Mouse (Mus musculus): ENCODE measurements around the gene Tcl1b4. TPM values are rescaled to one million over a fixed set of nuclear protein-coding genes. Genes with fewer than 3 reads are reported as not detected.
"Not testable (repeated sequence)": the region's sequence is repeated elsewhere in the genome, so short reads cannot be mapped to it uniquely, and the experiment has no call there.

Tcl1b4 gene
- not detected for polyA plus RNA-seq (2012; fragmentation: generic; extraction: Trizol)

GRCm38 (mm10) chr12:105201657-105202056 lies at the start of gene Tcl1b4:
TSS of gene Tcl1b4 (plus strand) at chr12:105201957.
- not testable (repeated sequence) for H3ac ChIP-seq (ENCODE audit: control insufficient read depth, insufficient read length)

GRCm38 (mm10) chr12:105155286-105155685 lies 46.5 kb upstream of the Tcl1b4 start:
- H3K79me2 ChIP-seq (ENCODE audit: control insufficient read depth, insufficient read depth); H3K27me3 ChIP-seq (ENCODE audit: control insufficient read depth, insufficient read depth, insufficient read length): not testable (repeated sequence)

More at GRCm38 (mm10) chr12:105201657-105202056, at the start of gene Tcl1b4:
- not testable (repeated sequence) for H3K27me3 ChIP-seq (ENCODE audit: control insufficient read depth, insufficient read depth, insufficient read length); H3K4me2 ChIP-seq (ENCODE audit: low read depth); H3K4me3 ChIP-seq; H3K79me2 ChIP-seq (ENCODE audit: control insufficient read depth, insufficient read depth); H3K36me3 ChIP-seq (ENCODE audit: control insufficient read depth, insufficient read depth)

GRCm38 (mm10) chr12:105158842-105159241 lies 42.9 kb upstream of the Tcl1b4 start:
- no peak overlapping the region for H3ac ChIP-seq (ENCODE audit: control insufficient read depth, insufficient read length)
- no peak overlapping the region for H3K4me2 ChIP-seq (ENCODE audit: low read depth)
- H3K27me3 ChIP-seq (ENCODE audit: control insufficient read depth, insufficient read depth, insufficient read length) = no peaks in the 10 kb centered on the region
- TF ChIP-seq TCF12 (IDR thresholded peaks at IDR 0.05; ENCODE audit: insufficient read depth, poor library complexity, severe bottlenecking) = no peak
- no peak for TF ChIP-seq MYOD1 (IDR thresholded peaks at IDR 0.05; ENCODE audit: control insufficient read depth in 1 of 3, insufficient read length in 2 of 3, low read depth in 2 of 3)
- TF ChIP-seq POLR2A (IDR thresholded peaks at IDR 0.05; ENCODE audit: insufficient read length, low read depth) = no peak
- no peak for TF ChIP-seq E2F4 (IDR thresholded peaks at IDR 0.05; ENCODE audit: insufficient read depth)
- no peak for TF ChIP-seq POLR2AphosphoS2 (IDR thresholded peaks at IDR 0.05; ENCODE audit: insufficient read length, low read depth)
- no peak for TF ChIP-seq REST (IDR thresholded peaks at IDR 0.05; ENCODE audit: insufficient read depth, insufficient read length)
- TF ChIP-seq CEBPB (IDR thresholded peaks at IDR 0.05; ENCODE audit: insufficient read depth, poor library complexity, severe bottlenecking) = no peak
- no peak for TF ChIP-seq USF1 (IDR thresholded peaks at IDR 0.05; ENCODE audit: low read depth)
- TF ChIP-seq SRF (IDR thresholded peaks at IDR 0.05; ENCODE audit: control insufficient read depth, insufficient read length, low read depth) = no peak
- no peak for TF ChIP-seq TCF3 (IDR thresholded peaks at IDR 0.05; ENCODE audit: insufficient read length, low read depth)
- TF ChIP-seq MAX (IDR thresholded peaks at IDR 0.05; ENCODE audit: low read depth) = no peak
- H3K4me3 ChIP-seq = no peak overlapping the region
- H3K36me3 ChIP-seq (ENCODE audit: control insufficient read depth, insufficient read depth) = no peaks in the 10 kb centered on the region
- no peaks in the 10 kb centered on the region for H3K79me2 ChIP-seq (ENCODE audit: control insufficient read depth, insufficient read depth)

More at GRCm38 (mm10) chr12:105155286-105155685, 46.5 kb upstream of the Tcl1b4 start:
- not testable (repeated sequence) for H3ac ChIP-seq (ENCODE audit: control insufficient read depth, insufficient read length); H3K36me3 ChIP-seq (ENCODE audit: control insufficient read depth, insufficient read depth); H3K4me3 ChIP-seq; H3K4me2 ChIP-seq (ENCODE audit: low read depth)

- Histone ChIP-seq H3K4me3 (no peak within 1 kb of the TSS), H3ac (ENCODE audit: control insufficient read depth, insufficient read length) (no peak within 1 kb of the TSS), H3K4me2 (ENCODE audit: low read depth) (no peak within 1 kb of the TSS), H3K79me2 (ENCODE audit: control insufficient read depth, insufficient read depth) (no peaks in the 10 kb centered on the region), H3K27me3 (ENCODE audit: control insufficient read depth, insufficient read depth, insufficient read length) (no peaks in the 10 kb centered on the region), H3K36me3 (ENCODE audit: control insufficient read depth, insufficient read depth) (no peaks in the 10 kb centered on the region)
- no peak for TF ChIP-seq USF1 (IDR thresholded peaks at IDR 0.05; ENCODE audit: low read depth)
- no peak for TF ChIP-seq TCF3 (IDR thresholded peaks at IDR 0.05; ENCODE audit: insufficient read length, low read depth)
- TF ChIP-seq POLR2AphosphoS2 (IDR thresholded peaks at IDR 0.05; ENCODE audit: insufficient read length, low read depth) = no peak
- no peak for TF ChIP-seq MYOG (IDR thresholded peaks at IDR 0.05; ENCODE audit: control insufficient read depth in 1 of 3, insufficient read depth in 1 of 3, insufficient read length in 2 of 3, low read depth in 2 of 3)
- no peak for TF ChIP-seq MAX (IDR thresholded peaks at IDR 0.05; ENCODE audit: low read depth)
- no peak for TF ChIP-seq SRF (IDR thresholded peaks at IDR 0.05; ENCODE audit: control insufficient read depth, insufficient read length, low read depth)
- no peak for TF ChIP-seq TCF12 (IDR thresholded peaks at IDR 0.05; ENCODE audit: insufficient read depth, poor library complexity, severe bottlenecking)
- TF ChIP-seq E2F4 (IDR thresholded peaks at IDR 0.05; ENCODE audit: insufficient read depth) = no peak
- no peak for TF ChIP-seq REST (IDR thresholded peaks at IDR 0.05; ENCODE audit: insufficient read depth, insufficient read length)
- no peak for TF ChIP-seq MYOD1 (IDR thresholded peaks at IDR 0.05; ENCODE audit: control insufficient read depth in 1 of 3, insufficient read length in 2 of 3, low read depth in 2 of 3)
- no peak for TF ChIP-seq CEBPB (IDR thresholded peaks at IDR 0.05; ENCODE audit: insufficient read depth, poor library complexity, severe bottlenecking)
- no peak for TF ChIP-seq POLR2A (IDR thresholded peaks at IDR 0.05; ENCODE audit: insufficient read length, low read depth)
Measured at GRCm38 (mm10) chr12:105159390-105159789, 42.4 kb upstream of the Tcl1b4 start, which contains the start of gene Tcl1b1. TSS of gene Tcl1b1 (plus strand) at chr12:105159690.

GRCm38 (mm10) chr12:105166734-105167133 lies 35.0 kb upstream of the Tcl1b4 start:
- TF ChIP-seq TCF3 (IDR thresholded peaks at IDR 0.05; ENCODE audit: insufficient read length, low read depth) = no peak
- TF ChIP-seq POLR2AphosphoS2 (IDR thresholded peaks at IDR 0.05; ENCODE audit: insufficient read length, low read depth) = no peak
- TF ChIP-seq E2F4 (IDR thresholded peaks at IDR 0.05; ENCODE audit: insufficient read depth) = no peak
- no peak for TF ChIP-seq POLR2A (IDR thresholded peaks at IDR 0.05; ENCODE audit: insufficient read length, low read depth)
- no peak for TF ChIP-seq MYOD1 (IDR thresholded peaks at IDR 0.05; ENCODE audit: control insufficient read depth in 1 of 3, insufficient read length in 2 of 3, low read depth in 2 of 3)
- TF ChIP-seq MAX (IDR thresholded peaks at IDR 0.05; ENCODE audit: low read depth) = no peak
- no peak for TF ChIP-seq REST (IDR thresholded peaks at IDR 0.05; ENCODE audit: insufficient read depth, insufficient read length)
- no peak for TF ChIP-seq TCF12 (IDR thresholded peaks at IDR 0.05; ENCODE audit: insufficient read depth, poor library complexity, severe bottlenecking)
- TF ChIP-seq MYOG (IDR thresholded peaks at IDR 0.05; ENCODE audit: control insufficient read depth in 1 of 3, insufficient read depth in 1 of 3, insufficient read length in 2 of 3, low read depth in 2 of 3) = no peak
- no peak for TF ChIP-seq CEBPB (IDR thresholded peaks at IDR 0.05; ENCODE audit: insufficient read depth, poor library complexity, severe bottlenecking)
- no peak for TF ChIP-seq USF1 (IDR thresholded peaks at IDR 0.05; ENCODE audit: low read depth)
- Histone ChIP-seq H3K4me2 (ENCODE audit: low read depth) (no peak overlapping the region), H3K79me2 (ENCODE audit: control insufficient read depth, insufficient read depth) (no peaks in the 10 kb centered on the region), H3K36me3 (ENCODE audit: control insufficient read depth, insufficient read depth) (no peaks in the 10 kb centered on the region), H3K4me3 (no peak overlapping the region), H3ac (ENCODE audit: control insufficient read depth, insufficient read length) (no peak overlapping the region), H3K27me3 (ENCODE audit: control insufficient read depth, insufficient read depth, insufficient read length) (no peaks in the 10 kb centered on the region)
